Mouse (Mus musculus): ENCODE measurements at regions not wholly inside any gene's neighbourhood (a gene's known extent, or its start where the extent isn't known, plus 50 kb on each side); places are given as distances from the start of the nearest gene placed in this dataset.

GRCm38 (mm10) chr6:100141225-100141624 lies 146.1 kb downstream of the Rybp start:
- DNase-seq: no peak

GRCm38 (mm10) chr6:100140581-100141114 lies 146.6 kb downstream of the Rybp start:
- no peak for DNase-seq

GRCm38 (mm10) chr6:100139809-100140208 lies 147.5 kb downstream of the Rybp start:
- DNase-seq: no peak

GRCm38 (mm10) chr6:100138659-100139058 lies 148.6 kb downstream of the Rybp start:
- DNase-seq: no peak

GRCm38 (mm10) chr6:100135177-100135576 lies 152.1 kb downstream of the Rybp start:
- no peak for DNase-seq

GRCm38 (mm10) chr6:100133970-100134369 lies 153.3 kb downstream of the Rybp start:
- no peak for DNase-seq

GRCm38 (mm10) chr6:100132916-100133600 lies 154.2 kb downstream of the Rybp start:
- DNase-seq: no peak

GRCm38 (mm10) chr6:100127221-100128143 lies 159.8 kb downstream of the Rybp start:
- DNase-seq: peak; percentile 95

- no peak for DNase-seq
Measured at GRCm38 (mm10) chr6:100126736-100127135, 160.5 kb downstream of the Rybp start.

GRCm38 (mm10) chr6:100126326-100126725 lies 161.0 kb downstream of the Rybp start:
- DNase-seq: no peak

- DNase-seq: no peak
Measured at GRCm38 (mm10) chr6:100121240-100121639, 166.0 kb downstream of the Rybp start.

GRCm38 (mm10) chr6:100120017-100120944 lies 167.0 kb downstream of the Rybp start:
- no peak for DNase-seq

GRCm38 (mm10) chr6:100117084-100117483 lies 170.2 kb downstream of the Rybp start:
- no peak for DNase-seq

- peak; percentile 41 for DNase-seq
Measured at GRCm38 (mm10) chr6:100113393-100114137, 173.7 kb downstream of the Rybp start.

- no peak for DNase-seq
Measured at GRCm38 (mm10) chr6:100110981-100111660, 176.2 kb downstream of the Rybp start.

GRCm38 (mm10) chr6:100109979-100110378 lies 177.3 kb downstream of the Rybp start:
- peak; percentile 86 for DNase-seq

GRCm38 (mm10) chr6:100109351-100109750 lies 177.9 kb downstream of the Rybp start:
- DNase-seq: no peak

- DNase-seq: no peak
Measured at GRCm38 (mm10) chr6:100107508-100107907, 179.8 kb downstream of the Rybp start.

GRCm38 (mm10) chr6:100107066-100107465 lies 180.2 kb downstream of the Rybp start:
- DNase-seq: no peak

GRCm38 (mm10) chr6:100100565-100101133 lies 186.6 kb downstream of the Rybp start:
- no peak for DNase-seq
